Mouse (Mus musculus) left cerebral cortex, postnatal 25 days (tissue): ENCODE measurements around the gene Tpt1. TPM values are rescaled to one million over a fixed set of nuclear protein-coding genes. Genes with fewer than 3 reads are reported as not detected.
A peak's percentile ranks its signal among the peaks of the same experiment; 100 is the strongest.

Experiments used
- DNase-seq, 2 experiments: peaks; one replicate each; pipeline ENCODE4 v3.0.0; 2022; ENCODE audit warnings: low spot score in 2 of 2, mixed read lengths in 1 of 2
- intact Hi-C: fragments of 180-260 bp; cut with DNase I; formaldehyde crosslinking; loops from one replicate; pipeline ENCODE4 v1.15.1; 2025
- total RNA-seq, 2 experiments: library from RNA; stranded (reverse); gene quantifications; 2 replicates each; pipeline ENCODE4 v1.2.3; 2021

Tpt1 gene
- total RNA-seq, 2 experiments from 2014 or later, result 1,037 to 1,046 TPM

- intact Hi-C loops, result no loop called here
Measured at GRCm38 (mm10) chr14:75869769-75870363, 25.0 kb downstream of the Tpt1 start.

GRCm38 (mm10) chr14:75870631-75871030, 25.7 kb downstream of the Tpt1 start:
- peak in 1 of 2 experiments; percentile 69 for DNase-seq
- intact Hi-C loops, result no loop called here

More at GRCm38 (mm10) chr14:75869769-75870363, 25.0 kb downstream of the Tpt1 start:
- no peak for DNase-seq

DNA sequence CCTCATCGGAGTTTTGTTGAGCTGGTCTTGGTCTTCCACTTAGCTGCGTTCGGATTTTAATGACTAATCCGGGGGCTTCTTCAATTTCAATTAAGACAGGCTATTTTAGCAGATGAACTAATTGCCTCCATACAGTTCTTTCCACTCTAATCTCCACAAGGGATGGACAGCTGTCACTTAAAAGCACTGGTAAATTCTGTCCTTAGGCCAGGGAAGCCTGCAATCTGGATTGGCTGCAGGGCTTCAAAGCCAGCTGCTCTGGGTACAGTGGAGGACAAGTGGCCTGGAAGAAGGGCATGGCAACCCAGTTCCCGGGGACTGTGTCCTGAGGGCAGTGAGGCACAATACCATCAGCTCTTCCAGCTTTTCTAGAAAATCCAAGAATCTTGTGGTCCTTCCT, 26.2 kb downstream of the Tpt1 start:
- no peak for DNase-seq
- intact Hi-C loops, result no loop called here

GRCm38 (mm10) chr14:75871750-75872149, 26.9 kb downstream of the Tpt1 start:
- intact Hi-C loops, result no loop called here
- no peak for DNase-seq

- intact Hi-C loops, result no loop called here
- no peak for DNase-seq
Measured at GRCm38 (mm10) chr14:75873612-75874011, 28.7 kb downstream of the Tpt1 start.

DNA sequence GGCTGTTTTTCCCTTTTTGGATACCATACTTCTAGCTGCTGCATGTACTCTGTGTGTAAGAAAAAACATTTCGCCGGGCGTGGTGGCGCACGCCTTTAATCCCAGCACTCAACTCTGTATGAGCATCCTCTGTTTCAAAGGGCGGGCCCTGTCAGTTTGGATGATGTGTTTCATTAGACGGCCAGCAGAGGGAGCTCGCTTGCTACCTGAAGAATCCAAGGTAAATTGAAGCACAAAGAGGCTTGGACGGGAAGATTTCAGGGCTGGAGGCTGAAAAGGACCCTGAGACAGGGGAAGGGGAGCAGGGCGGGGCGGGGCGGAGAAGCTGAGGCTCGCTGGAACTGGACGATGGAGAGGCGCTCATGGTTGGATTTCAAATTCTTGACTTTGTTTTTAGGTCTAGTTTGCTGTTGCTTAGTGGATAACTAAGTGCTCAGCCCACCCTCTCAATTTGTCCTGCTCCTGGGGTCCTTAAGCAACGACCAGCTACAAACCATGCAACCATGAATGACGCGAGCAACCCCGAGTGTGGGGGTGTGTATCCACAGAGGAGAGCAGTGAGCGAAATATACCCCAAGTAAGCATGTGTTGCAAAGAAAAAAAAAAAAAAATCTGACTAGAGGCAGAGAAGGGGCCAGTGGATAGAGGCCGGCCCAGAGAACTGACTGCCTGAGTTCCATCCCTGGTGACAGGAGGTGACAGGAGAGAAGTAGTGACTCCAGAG, 31.6 kb downstream of the Tpt1 start:
- DNase-seq, result peak; percentile 87 to 92
- intact Hi-C loops, result loop anchor here (1.0 kb wide), 2 partner anchors 86 to 201 kb away; no protein-coding TSS in a partner anchor

DNA sequence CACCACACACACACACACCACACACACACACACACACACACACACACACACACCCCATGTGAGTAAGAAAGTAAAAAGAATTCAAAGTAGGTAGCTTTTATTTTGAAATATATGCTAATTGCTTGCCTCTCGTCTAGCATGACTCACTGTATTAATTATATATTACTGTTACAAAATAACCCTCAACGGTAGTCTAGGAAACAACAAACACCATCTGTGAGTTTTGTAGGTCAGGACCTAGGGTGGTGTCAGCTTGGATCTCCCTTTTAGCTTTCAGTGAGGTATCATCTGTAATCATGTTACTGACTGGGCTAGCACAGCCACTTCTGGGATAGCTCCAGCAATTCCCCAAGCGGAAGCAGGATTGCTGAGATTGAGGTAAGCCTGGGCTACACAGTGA, 32.4 kb downstream of the Tpt1 start:
- no peak for DNase-seq
- intact Hi-C loops, result no loop called here

- DNase-seq, result no peak
- intact Hi-C loops, result no loop called here
Measured at GRCm38 (mm10) chr14:75878980-75879379, 34.1 kb downstream of the Tpt1 start.

DNA sequence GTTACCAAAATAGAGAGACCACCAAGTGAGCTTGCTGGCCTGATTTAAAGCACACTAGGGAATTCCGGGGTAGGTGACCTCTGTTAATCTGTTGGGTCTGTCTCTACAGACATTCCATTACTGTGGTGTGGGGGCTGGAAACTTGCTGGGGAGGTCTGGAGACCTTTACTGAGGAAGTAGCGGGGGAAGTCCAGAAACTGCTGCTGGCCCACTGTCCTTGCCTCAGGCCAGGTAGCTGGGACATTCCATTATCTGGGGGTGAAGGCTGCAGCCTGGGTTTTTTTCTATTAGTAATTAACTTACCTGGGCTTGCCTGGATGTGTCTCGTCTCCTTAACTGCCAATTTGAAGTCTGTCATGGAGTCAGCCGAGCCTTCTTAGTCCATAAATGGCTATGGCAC, 37.0 kb downstream of the Tpt1 start:
- DNase-seq, result no peak
- intact Hi-C loops, result no loop called here

DNA sequence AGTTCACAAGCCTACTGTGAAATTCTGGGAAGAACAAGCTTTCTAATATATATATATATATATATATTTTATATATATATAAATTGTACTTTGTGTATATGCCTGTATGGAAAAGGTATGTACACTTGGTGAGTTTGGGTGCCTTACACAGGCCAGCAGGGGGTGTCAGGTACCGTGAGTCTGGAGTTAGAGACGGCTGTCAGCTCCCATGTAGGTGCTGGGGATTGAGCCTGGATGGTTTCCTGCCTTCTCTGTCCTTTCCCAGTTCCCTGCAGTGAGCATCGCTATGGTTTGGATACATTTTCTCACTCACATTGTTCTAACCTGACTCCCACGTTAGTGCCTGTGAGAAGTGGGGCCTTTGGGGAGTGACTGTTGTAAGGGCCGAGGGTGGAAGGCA, 38.4 kb downstream of the Tpt1 start:
- no peak for DNase-seq
- intact Hi-C loops, result no loop called here

DNA sequence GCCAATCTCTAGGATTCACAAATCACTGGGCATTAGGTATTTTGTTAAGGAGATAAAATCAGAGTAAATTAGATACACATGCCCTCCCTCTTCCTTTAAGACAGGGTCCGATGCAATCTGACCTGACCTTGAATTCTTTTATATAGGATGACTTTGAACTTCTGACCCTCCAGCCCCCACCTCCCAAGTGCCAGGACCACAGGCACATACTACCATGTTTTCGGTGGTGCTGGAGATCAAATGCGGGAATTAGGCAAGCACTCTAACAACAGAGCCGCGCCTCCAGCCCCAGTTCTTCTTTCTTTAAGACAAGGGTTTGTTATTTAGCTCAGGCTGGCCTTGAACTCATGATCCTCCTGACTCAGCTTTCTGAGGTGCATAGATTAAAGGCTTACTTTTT, 39.0 kb downstream of the Tpt1 start:
- intact Hi-C loops, result no loop called here
- no peak for DNase-seq

DNA sequence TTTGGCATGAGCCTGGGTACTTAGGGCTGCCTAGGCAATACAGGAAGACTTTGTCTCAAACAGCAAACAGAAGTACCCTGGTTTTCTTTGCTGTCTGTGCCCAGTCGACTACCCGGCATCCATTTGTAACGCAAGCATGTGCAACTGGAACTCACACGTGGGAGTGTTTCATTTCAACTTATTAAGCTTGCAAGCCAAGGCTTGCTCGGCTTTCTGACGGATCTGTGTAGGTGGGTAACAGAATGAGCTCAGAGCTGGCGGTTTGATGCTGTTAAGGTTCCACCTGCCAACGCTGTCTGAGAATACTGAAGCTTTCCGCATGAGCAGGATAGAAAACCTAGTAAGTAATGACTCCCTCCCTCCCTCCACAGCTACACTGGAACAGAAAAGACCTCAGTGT, 47.2 kb downstream of the Tpt1 start:
- DNase-seq, result peak; percentile 82 to 98
- intact Hi-C loops, result loop anchor here (5.0 kb wide), 1 partner anchor 70 kb away; no protein-coding TSS in a partner anchor

Other genes starting within 250 kb of the Tpt1 start
- not detected for gene Erich6b, start 202.8 kb upstream of the Tpt1 start, total RNA-seq
- 10 to 100 TPM; 22.2 to 24.9 TPM for gene Cog3, start 90.6 kb upstream of the Tpt1 start, total RNA-seq
- 10 to 100 TPM in 1 of 2 experiments, 1 to 10 TPM in 1; 9.3 to 12.7 TPM for gene Slc25a30, start 58.1 kb upstream of the Tpt1 start, total RNA-seq
- gene Kctd4, start 109.9 kb downstream of the Tpt1 start, total RNA-seq, result 10 to 100 TPM; 14.6 to 18.9 TPM
- 10 to 100 TPM; 13.5 to 16.2 TPM for gene Gtf2f2, start 165.8 kb downstream of the Tpt1 start, total RNA-seq